Mouse (Mus musculus): ENCODE measurements at regions not wholly inside any gene's neighbourhood (a gene's known extent, or its start where the extent isn't known, plus 50 kb on each side); places are given as distances from the start of the nearest gene placed in this dataset.

GRCm38 (mm10) chr8:26851871-26852800 is 125.0 kb upstream of the Zfp703 start:
- no peak for DNase-seq

- no peak for DNase-seq
These were observed 124.2 kb upstream of the Zfp703 start for GRCm38 (mm10) chr8:26852921-26853320.

DNA sequence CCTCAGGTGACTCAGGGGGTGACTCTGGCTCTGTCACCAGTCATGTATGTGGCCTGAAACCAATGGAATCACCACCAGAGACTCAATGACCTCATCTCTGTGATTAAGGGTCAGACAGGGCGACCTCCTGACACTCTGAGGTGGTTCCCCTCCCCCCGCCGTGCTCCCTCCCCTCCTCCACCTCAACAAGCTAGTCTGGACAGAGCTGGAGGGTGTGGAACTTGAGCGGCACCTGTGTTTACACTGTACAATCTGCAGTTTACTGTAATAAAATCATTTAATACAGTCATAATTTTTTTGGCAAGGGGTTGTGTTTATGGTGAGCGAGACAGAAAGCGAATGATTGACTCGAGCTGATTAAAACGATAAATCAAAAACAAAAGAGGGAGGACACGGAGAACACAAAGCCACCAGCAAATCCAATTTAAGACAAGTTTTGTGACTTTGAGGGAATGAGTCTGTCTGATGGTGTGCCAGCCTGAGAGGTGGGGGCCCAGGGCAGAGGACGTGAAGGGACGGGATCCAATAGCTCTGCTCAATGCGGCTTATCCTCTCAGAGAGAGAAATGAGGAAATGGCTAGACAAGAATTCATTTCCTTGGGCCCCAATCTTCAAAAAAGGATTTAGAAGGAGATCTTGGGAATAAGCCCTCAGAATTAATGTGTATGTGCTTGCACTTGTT is 122.4 kb upstream of the Zfp703 start:
- no peak for DNase-seq

DNA sequence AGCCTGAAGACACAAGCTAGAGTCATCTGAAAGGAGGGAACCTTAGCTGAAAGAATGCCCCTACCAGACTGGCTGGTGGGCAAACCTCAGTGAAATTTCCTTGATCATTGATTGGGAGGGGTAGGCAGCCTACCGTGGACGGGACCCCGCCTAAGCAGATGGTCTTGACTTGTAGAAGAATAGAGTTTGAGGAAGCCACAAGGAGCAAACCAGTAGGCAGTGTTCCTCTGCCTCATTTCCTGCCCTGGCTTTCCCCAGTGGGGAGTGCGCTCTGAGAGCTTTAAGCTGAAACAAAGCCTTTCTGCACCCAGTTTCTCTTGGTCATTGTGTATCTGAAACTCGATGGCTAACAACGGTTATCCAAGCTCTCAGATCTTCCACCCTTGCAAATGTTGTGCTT is 121.9 kb upstream of the Zfp703 start:
- no peak for DNase-seq

DNA sequence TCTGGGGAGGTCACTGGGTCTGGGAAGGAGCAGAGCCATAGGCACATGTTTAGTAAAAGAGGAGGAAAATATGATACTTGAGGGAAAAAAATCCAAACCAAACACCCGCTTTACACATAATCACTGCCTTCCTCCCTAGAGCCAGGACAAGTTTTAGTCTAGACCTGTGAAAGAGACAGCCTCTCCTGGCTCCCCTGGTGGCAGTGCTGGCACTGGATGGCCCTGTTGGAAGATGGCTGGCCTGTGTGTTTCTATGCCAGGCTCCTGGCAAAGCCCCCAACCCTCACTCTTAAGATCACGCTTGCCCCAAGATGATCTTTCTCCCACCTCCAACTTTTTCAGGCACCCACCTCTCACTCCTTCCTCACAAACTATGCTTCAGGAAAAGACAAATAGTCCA is 112.6 kb upstream of the Zfp703 start:
- no peak for DNase-seq

- DNase-seq = no peak
These were observed 112.2 kb upstream of the Zfp703 start for GRCm38 (mm10) chr8:26864971-26865370.

GRCm38 (mm10) chr8:26868101-26868848 is 108.8 kb upstream of the Zfp703 start:
- no peak for DNase-seq

- DNase-seq = no peak
These were observed 108.3 kb upstream of the Zfp703 start for GRCm38 (mm10) chr8:26868849-26869110.

DNA sequence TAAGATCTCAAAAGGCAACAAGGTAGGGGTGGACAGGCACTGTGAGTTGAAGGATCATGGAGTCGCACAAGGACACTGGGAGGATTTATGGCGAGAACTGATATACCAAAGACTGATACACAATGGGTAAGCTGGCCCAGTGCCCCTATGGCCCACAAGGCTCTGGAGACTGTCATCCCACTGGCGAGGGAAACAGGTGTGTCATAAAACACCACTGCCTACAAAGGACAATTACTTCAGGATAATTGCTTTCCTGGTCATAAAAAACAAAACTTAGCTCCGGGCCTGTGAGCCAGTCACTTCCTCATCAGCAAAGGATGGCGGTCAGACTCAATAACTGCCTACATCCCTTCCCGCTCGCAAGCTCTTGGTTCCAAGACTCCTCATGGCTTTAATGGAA is 105.3 kb upstream of the Zfp703 start:
- no peak for DNase-seq

- no peak for DNase-seq
These were observed 104.7 kb upstream of the Zfp703 start for GRCm38 (mm10) chr8:26872382-26872781.

- DNase-seq = no peak
These were observed 104.3 kb upstream of the Zfp703 start for GRCm38 (mm10) chr8:26872815-26873214.

DNA sequence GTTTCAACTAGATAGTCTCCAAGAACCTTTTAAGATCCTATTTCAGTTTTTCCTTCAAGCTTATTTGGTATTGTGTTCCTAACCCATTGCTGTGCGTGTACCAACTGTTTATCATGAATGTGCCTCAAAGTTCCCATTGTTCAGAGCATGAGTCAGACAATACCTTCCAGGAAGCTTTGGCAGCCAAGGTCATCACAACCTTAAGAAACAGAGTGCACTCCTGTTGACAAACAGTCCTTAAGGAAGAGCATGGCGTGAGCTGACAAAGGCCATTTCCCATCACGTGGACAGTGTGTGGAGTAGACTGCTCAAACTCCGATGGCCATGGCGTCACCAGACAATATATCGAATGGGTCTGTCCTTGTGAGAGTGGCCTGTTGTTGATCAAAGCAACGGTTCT is 96.9 kb upstream of the Zfp703 start:
- no peak for DNase-seq

GRCm38 (mm10) chr8:26881268-26882120 is 95.6 kb upstream of the Zfp703 start:
- DNase-seq = no peak

- no peak for DNase-seq
These were observed 94.5 kb upstream of the Zfp703 start for GRCm38 (mm10) chr8:26882616-26883015.

DNA sequence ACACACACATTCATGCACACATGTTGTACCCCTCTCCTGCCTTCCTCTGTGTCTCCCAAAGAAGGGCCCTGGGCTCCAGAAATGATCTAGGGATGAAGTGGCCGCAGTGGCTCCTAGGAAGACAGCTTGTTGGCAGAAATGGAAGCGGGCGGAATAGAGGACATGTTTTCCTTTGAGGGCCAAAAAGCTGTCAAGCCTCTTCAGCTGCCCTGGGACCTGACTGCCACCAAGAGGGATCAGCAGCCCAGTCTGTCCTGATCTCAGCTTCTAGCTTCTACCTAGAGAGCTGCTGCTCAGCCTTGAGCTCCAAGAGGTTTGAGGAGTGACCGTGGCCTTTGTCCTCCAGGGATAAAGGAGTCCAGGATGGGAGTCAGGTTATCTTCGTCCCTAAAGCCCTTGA is 93.8 kb upstream of the Zfp703 start:
- no peak for DNase-seq

DNA sequence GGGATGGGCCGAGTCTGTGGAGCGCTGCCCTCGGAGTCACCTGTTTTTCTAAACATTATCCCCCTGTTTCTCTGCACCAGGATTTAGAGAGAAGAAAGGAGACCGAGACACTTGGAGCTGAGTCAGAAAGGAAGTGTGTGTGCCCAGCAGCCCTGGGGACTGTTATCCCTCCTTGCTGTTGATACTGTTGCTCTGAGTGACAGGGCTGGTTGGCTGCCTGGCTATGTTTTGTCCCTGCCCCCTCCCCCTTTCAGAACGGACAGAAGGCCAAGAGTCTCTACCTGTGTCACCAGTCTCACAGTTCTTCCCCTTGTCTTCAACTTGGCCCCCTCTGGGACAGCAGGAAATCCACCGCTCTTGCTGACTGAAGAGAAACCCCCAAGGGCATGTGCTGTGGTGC is 93.4 kb upstream of the Zfp703 start:
- DNase-seq = no peak

- no peak for DNase-seq
These were observed 92.8 kb upstream of the Zfp703 start for GRCm38 (mm10) chr8:26884350-26884749.

DNA sequence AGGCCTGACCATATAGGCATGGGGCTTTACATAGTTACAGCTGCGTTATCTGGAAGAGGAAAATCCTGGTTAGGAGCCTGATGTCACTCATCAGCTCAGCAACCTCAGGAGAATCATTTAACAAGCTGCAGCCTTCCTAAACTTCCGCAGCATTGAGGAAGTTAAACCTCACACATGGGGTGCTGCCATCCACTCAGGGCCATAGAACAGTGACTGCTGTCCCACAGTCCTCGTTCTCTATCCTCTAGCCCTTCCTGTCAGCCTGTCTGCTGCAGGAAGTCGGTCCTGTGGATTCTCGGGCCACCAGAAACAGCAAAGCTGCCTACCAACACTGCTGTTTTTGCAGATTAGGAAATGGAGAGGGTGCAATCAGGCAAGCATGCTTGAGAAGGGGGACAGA is 91.8 kb upstream of the Zfp703 start:
- no peak for DNase-seq

DNA sequence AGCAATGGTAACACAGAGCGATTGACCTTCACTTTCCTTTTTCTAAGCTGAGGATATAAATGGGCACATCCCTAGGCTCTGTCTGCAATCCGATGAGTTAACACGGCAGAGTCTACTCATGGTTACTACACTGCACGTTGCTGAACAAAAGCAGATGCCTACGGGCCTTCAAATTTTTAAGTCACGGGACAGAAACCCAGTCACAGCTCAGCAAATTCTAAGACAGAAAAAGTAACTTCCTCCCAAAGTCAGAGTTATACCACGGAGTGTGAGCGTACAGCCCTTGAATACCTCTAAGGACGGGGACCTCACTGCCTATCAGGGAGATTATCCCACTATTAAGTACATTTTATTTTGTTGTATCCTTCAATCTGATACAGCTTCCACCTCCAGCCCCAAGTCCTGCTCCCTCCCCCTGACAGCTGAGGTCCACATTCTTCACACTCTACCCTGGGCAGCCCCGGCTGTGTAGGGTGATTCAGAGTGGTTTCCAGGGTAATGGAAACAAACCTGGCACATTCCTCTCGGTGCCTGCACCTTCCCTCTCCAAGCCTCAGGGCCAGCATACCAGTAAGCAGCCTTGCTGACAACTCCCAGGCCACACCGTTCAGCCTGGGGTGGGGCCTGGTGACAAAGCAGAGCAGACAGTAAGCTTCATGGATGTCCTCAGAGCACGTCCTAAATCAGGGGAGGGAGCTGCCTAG is 90.2 kb upstream of the Zfp703 start:
- DNase-seq = no peak

GRCm38 (mm10) chr8:26887551-26887950 is 89.6 kb upstream of the Zfp703 start:
- no peak for DNase-seq

GRCm38 (mm10) chr8:26888050-26888449 is 89.1 kb upstream of the Zfp703 start:
- DNase-seq = peak; percentile 40

DNA sequence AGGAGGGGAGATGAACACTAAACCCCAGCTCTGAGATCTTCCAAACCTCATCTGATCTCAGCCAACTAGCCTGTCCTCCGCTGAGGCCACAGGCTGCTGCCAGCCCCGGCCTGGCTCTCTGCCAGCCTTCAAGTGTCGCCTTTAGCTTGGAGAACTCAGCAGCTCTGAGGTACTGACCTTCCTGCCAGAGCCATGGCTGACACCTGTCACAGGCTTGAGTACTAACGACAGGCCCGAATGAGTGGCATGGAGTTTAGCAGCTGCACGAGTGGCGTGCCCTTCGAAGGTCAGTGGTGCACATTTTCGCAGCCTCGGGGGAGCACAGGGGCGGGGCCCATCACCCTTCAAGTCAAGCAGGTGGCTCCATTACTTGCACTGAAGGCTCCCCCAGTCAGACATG is 85.2 kb upstream of the Zfp703 start:
- no peak for DNase-seq
